Mouse (Mus musculus): ENCODE measurements around the gene Numb. TPM values are rescaled to one million over a fixed set of nuclear protein-coding genes. Genes with fewer than 3 reads are reported as not detected.

Numb gene
- polyA plus RNA-seq, 1 experiment from 2014 or later, result 33.4 TPM

GRCm38 (mm10) chr12:83833979-83834378, 87.8 kb downstream of the Numb start:
- H3K4me3 ChIP-seq (replicated peaks), result no peak overlapping the region
- no peak overlapping the region for H3K4me2 ChIP-seq
- 93% methylated on average over 3 of the region's 3 CpGs for WGBS
- no peaks in the 10 kb centered on the region for H3K4me1 ChIP-seq
- H3K9ac ChIP-seq, result no peak overlapping the region
- H3K36me3 ChIP-seq (replicated peaks), result peaks cover 20% of the 10 kb centered on the region
- no peak overlapping the region for H3K27ac ChIP-seq
- H3K9me3 ChIP-seq, result no peaks in the 10 kb centered on the region
- no peak for ATAC-seq (ENCODE audit: low FRiP score)
- no peaks in the 10 kb centered on the region for H3K27me3 ChIP-seq

GRCm38 (mm10) chr12:83830424-83830823, 91.3 kb downstream of the Numb start:
- no peaks in the 10 kb centered on the region for H3K9me3 ChIP-seq
- H3K9ac ChIP-seq, result no peak overlapping the region
- H3K4me1 ChIP-seq, result no peaks in the 10 kb centered on the region
- H3K27me3 ChIP-seq, result no peaks in the 10 kb centered on the region
- no peak overlapping the region for H3K4me2 ChIP-seq
- no peak overlapping the region for H3K27ac ChIP-seq
- WGBS, result 82% methylated on average over 3 of the region's 3 CpGs
- H3K4me3 ChIP-seq (replicated peaks), result no peak overlapping the region
- ATAC-seq (ENCODE audit: low FRiP score), result no peak
- H3K36me3 ChIP-seq (replicated peaks), result peaks cover 10% of the 10 kb centered on the region; the same call in 1 of the 2 replicates

- Histone ChIP-seq H3K9me3 (no peaks in the 10 kb centered on the region), H3K9ac (no peak overlapping the region), H3K27ac (no peak overlapping the region), H3K4me1 (no peaks in the 10 kb centered on the region), H3K4me2 (no peak overlapping the region), H3K27me3 (no peaks in the 10 kb centered on the region), H3K36me3 (replicated peaks) (no peaks in the 10 kb centered on the region), H3K4me3 (replicated peaks) (no peak overlapping the region)
- WGBS, result 75% methylated on average over 1 of the region's 1 CpGs
- no peak for ATAC-seq (ENCODE audit: low FRiP score)
Observed at GRCm38 (mm10) chr12:83816616-83817015, 105.1 kb downstream of the Numb start.

- H3K4me1 ChIP-seq, result no peaks in the 10 kb centered on the region
- H3K27me3 ChIP-seq, result no peaks in the 10 kb centered on the region
- no peak overlapping the region for H3K9ac ChIP-seq
- 93% methylated on average over 3 of the region's 3 CpGs for WGBS
- no peak overlapping the region for H3K4me2 ChIP-seq
- ATAC-seq (ENCODE audit: low FRiP score), result no peak
- H3K27ac ChIP-seq, result no peak overlapping the region
- H3K4me3 ChIP-seq (replicated peaks), result no peak overlapping the region
- H3K9me3 ChIP-seq, result no peaks in the 10 kb centered on the region
- H3K36me3 ChIP-seq (replicated peaks), result peaks cover 14% of the 10 kb centered on the region
Observed at GRCm38 (mm10) chr12:83811901-83812300, 109.8 kb downstream of the Numb start.

GRCm38 (mm10) chr12:83803641-83804040, 118.1 kb downstream of the Numb start:
- H3K27ac ChIP-seq, result no peak overlapping the region
- no peak overlapping the region for H3K9ac ChIP-seq
- H3K4me3 ChIP-seq (replicated peaks), result no peak overlapping the region
- whole genome bisulfite sequencing, result 94% methylated on average over 7 of the region's 7 CpGs
- H3K36me3 ChIP-seq (replicated peaks), result peaks cover 80% of the 10 kb centered on the region
- H3K4me1 ChIP-seq, result no peaks in the 10 kb centered on the region; the same call in 1 of the 2 replicates
- ATAC-seq (ENCODE audit: low FRiP score), result no peak
- no peaks in the 10 kb centered on the region for H3K9me3 ChIP-seq
- H3K4me2 ChIP-seq, result no peak overlapping the region
- H3K27me3 ChIP-seq, result no peaks in the 10 kb centered on the region

GRCm38 (mm10) chr12:83800943-83801342, 120.8 kb downstream of the Numb start:
- Histone ChIP-seq H3K36me3 (replicated peaks) (peaks cover 75% of the 10 kb centered on the region), H3K27ac (no peak overlapping the region), H3K9ac (no peak overlapping the region), H3K4me3 (replicated peaks) (no peak overlapping the region), H3K9me3 (no peaks in the 10 kb centered on the region), H3K4me1 (no peaks in the 10 kb centered on the region; the same call in 1 of the 2 replicates), H3K27me3 (no peaks in the 10 kb centered on the region), H3K4me2 (no peak overlapping the region)
- no peak for ATAC-seq (ENCODE audit: low FRiP score)
- WGBS, result 63% methylated on average over 9 of the region's 9 CpGs

GRCm38 (mm10) chr12:83798313-83798712, 123.4 kb downstream of the Numb start:
- no peaks in the 10 kb centered on the region; the same call in 1 of the 2 replicates for H3K4me1 ChIP-seq
- H3K27ac ChIP-seq, result no peak overlapping the region
- no peak for ATAC-seq (ENCODE audit: low FRiP score)
- no peaks in the 10 kb centered on the region for H3K27me3 ChIP-seq
- WGBS, result 89% methylated on average over 5 of the region's 5 CpGs
- peaks cover 67% of the 10 kb centered on the region for H3K36me3 ChIP-seq (replicated peaks)
- H3K4me2 ChIP-seq, result no peak overlapping the region
- H3K4me3 ChIP-seq (replicated peaks), result no peak overlapping the region
- no peaks in the 10 kb centered on the region for H3K9me3 ChIP-seq
- no peak overlapping the region for H3K9ac ChIP-seq

GRCm38 (mm10) chr12:83795586-83795985, 126.1 kb downstream of the Numb start:
- Histone ChIP-seq H3K27ac (no peak overlapping the region), H3K27me3 (no peaks in the 10 kb centered on the region), H3K9me3 (no peaks in the 10 kb centered on the region), H3K4me2 (no peak overlapping the region), H3K4me1 (no peaks in the 10 kb centered on the region), H3K36me3 (replicated peaks) (peaks cover 75% of the 10 kb centered on the region), H3K4me3 (replicated peaks) (no peak overlapping the region), H3K9ac (no peak overlapping the region)
- no peak for ATAC-seq (ENCODE audit: low FRiP score)
- WGBS, result 85% methylated on average over 7 of the region's 7 CpGs

GRCm38 (mm10) chr12:83795051-83795450, 126.7 kb downstream of the Numb start:
- ATAC-seq (ENCODE audit: low FRiP score), result no peak
- H3K4me1 ChIP-seq, result no peaks in the 10 kb centered on the region
- H3K9ac ChIP-seq, result no peak overlapping the region
- H3K27ac ChIP-seq, result no peak overlapping the region
- H3K36me3 ChIP-seq (replicated peaks), result peaks cover 70% of the 10 kb centered on the region
- no peak overlapping the region for H3K4me3 ChIP-seq (replicated peaks)
- H3K4me2 ChIP-seq, result no peak overlapping the region
- no peaks in the 10 kb centered on the region for H3K9me3 ChIP-seq
- WGBS, result 70% methylated on average over 2 of the region's 2 CpGs
- H3K27me3 ChIP-seq, result no peaks in the 10 kb centered on the region

- no peaks in the 10 kb centered on the region for H3K9me3 ChIP-seq
- no peak overlapping the region for H3K4me2 ChIP-seq
- no peak overlapping the region for H3K4me3 ChIP-seq (replicated peaks)
- 82% methylated on average over 10 of the region's 10 CpGs for WGBS
- H3K4me1 ChIP-seq, result no peaks in the 10 kb centered on the region
- H3K36me3 ChIP-seq (replicated peaks), result peaks cover 51% of the 10 kb centered on the region
- no peak for ATAC-seq (ENCODE audit: low FRiP score)
- no peak overlapping the region for H3K27ac ChIP-seq
- H3K9ac ChIP-seq, result no peak overlapping the region
- no peaks in the 10 kb centered on the region for H3K27me3 ChIP-seq
Observed at GRCm38 (mm10) chr12:83792706-83793410, 128.9 kb downstream of the Numb start.

GRCm38 (mm10) chr12:83791737-83792136, 130.0 kb downstream of the Numb start:
- no peak for ATAC-seq (ENCODE audit: low FRiP score)
- WGBS, result 90% methylated on average over 10 of the region's 10 CpGs

GRCm38 (mm10) chr12:83790749-83791148, 131.0 kb downstream of the Numb start:
- Histone ChIP-seq H3K9me3 (no peaks in the 10 kb centered on the region), H3K27me3 (no peaks in the 10 kb centered on the region), H3K9ac (no peak overlapping the region), H3K27ac (no peak overlapping the region), H3K4me1 (no peaks in the 10 kb centered on the region), H3K36me3 (replicated peaks) (peaks cover 37% of the 10 kb centered on the region), H3K4me2 (no peak overlapping the region), H3K4me3 (replicated peaks) (no peak overlapping the region)
- WGBS, result 89% methylated on average over 4 of the region's 4 CpGs
- no peak for ATAC-seq (ENCODE audit: low FRiP score)

More at GRCm38 (mm10) chr12:83791737-83792136, 130.0 kb downstream of the Numb start:
- H3K27ac ChIP-seq, result no peak overlapping the region
- H3K9ac ChIP-seq, result no peak overlapping the region
- H3K4me3 ChIP-seq (replicated peaks), result no peak overlapping the region
- no peaks in the 10 kb centered on the region for H3K9me3 ChIP-seq
- H3K4me1 ChIP-seq, result no peaks in the 10 kb centered on the region
- H3K36me3 ChIP-seq (replicated peaks), result peaks cover 45% of the 10 kb centered on the region
- H3K4me2 ChIP-seq, result no peak overlapping the region
- H3K27me3 ChIP-seq, result no peaks in the 10 kb centered on the region

GRCm38 (mm10) chr12:83789781-83790140, 132.0 kb downstream of the Numb start:
- Histone ChIP-seq H3K4me1 (no peaks in the 10 kb centered on the region), H3K36me3 (replicated peaks) (peaks cover 27% of the 10 kb centered on the region), H3K4me3 (replicated peaks) (no peak overlapping the region), H3K9me3 (no peaks in the 10 kb centered on the region), H3K27ac (no peak overlapping the region), H3K9ac (no peak overlapping the region), H3K4me2 (no peak overlapping the region), H3K27me3 (no peaks in the 10 kb centered on the region)
- ATAC-seq (ENCODE audit: low FRiP score), result no peak
- 61% methylated on average over 4 of the region's 4 CpGs for WGBS

All from forebrain, embryonic 12.5 days (tissue).